Comparison of ENCODE assay signal across 11 mouse cellular contexts in the genomic region with DNA sequence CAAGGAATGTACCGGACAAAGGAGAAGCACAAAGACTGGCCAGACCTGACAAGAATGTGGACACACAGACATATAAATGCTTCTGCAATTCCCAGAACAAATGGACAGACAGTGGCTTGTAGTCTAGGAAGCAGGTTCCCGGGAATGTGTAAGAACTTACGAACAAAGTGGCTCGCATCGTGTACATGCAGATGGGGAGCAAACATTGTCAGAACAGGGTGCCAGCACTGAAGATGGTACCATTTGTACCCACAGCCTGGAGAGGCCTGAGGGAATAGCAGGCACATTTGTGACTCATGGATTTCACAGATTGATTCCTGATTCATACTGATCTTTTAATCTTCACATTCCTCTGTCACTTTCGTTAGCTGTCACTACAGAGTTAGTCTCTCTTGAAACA.
"Had no signal": no experiment of that assay in that cellular context is flagged by ENCODE, and none has a peak within 500 bp of the region (broad histone marks: within the 10 kb centered on the region; RNA-seq: fewer than 3 reads in every experiment).

No protein-coding gene starts in this region.

- DNase-seq: kidney, adult 9 months; kidney, postnatal 4 days; liver; liver, embryonic 13.5 days; liver, postnatal 0 days; lung, postnatal 14 days; retina, postnatal 1 day; right cerebral cortex, postnatal 14 days; thymus, postnatal 14 days had no signal

- ATAC-seq: intestine, postnatal 0 days; liver, postnatal 0 days; midbrain, embryonic 15.5 days had no signal
